Mouse (Mus musculus): Measurements from ENCODE around the gene Pitpnc1.

Gene Pitpnc1

DNA sequence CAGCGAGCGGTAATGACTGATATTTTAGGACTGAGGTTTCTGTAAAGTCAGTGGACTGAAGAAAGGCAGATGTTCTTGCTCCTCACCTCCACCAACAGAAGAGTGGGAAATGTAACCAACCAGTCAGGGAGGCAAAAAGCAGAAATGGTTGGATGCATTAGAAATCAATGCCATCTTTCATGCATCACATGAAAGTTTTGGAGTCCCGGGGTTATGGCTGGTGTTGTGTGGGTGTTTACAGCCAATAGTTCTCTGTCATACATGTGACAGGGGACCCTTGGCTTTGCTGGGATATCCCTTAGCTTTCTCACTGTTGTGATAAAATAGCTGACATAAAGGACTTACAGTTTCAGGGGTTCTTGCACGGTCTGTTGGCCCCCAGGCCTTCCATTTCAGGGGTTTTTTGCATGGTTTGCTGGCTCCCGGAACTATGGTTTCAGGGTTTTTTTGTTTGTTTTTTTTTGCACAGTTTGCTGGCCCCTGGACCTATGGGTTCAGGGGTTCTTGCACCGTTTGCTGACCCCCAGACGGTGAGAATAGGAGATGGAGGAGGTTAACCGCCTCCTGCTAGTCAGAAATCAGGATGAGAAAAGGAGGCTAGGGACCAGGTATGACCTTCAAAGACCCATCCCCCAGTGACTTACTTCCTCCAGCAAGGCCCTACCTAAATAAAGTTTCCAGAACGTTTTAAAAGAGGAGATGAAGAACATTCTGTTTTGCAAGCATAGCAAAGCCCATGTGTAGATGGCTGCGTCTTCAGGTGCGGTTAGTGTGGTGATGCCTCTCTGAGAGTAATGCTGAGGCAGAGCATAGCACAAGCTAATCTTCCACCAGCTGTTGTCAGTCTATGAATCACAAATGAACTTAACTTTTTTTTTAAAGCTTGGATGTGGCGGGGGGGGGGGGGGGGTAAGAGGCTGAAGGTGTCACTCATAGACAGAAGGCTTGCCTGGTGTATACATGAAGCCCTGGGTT is 27.1 kb downstream of the Pitpnc1 start:
- DNase-seq (ENCODE audit: low spot score in 2 of 2): no peak

GRCm38 (mm10) chr11:107441050-107441449 is 29.4 kb downstream of the Pitpnc1 start:
- no peak for DNase-seq (ENCODE audit: low spot score in 2 of 2)

DNA sequence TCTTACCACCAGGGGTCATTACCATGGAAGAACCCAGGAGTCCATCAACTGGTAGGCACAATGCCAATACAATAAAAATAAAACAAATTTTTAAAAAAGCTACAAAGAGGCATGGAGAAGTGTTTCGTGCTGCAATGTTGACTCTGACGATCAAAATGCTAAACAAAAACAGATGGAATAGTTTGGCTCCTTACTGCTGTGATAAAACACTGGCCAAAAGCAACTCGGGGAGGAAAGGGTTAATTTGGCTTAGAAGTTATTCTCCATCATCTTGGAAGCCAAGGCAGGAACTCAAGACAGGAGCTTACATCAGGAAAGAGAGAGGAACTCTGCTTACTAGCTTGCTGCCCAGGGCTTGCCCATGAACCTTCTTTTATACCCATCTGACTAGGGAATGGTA is 32.4 kb downstream of the Pitpnc1 start:
- no peak for DNase-seq (ENCODE audit: low spot score in 2 of 2)

GRCm38 (mm10) chr11:107437723-107438122 is 32.8 kb downstream of the Pitpnc1 start:
- no peak for DNase-seq (ENCODE audit: low spot score in 2 of 2)

GRCm38 (mm10) chr11:107435776-107436449 is 34.6 kb downstream of the Pitpnc1 start:
- DNase-seq (ENCODE audit: low spot score in 2 of 2): no peak

DNA sequence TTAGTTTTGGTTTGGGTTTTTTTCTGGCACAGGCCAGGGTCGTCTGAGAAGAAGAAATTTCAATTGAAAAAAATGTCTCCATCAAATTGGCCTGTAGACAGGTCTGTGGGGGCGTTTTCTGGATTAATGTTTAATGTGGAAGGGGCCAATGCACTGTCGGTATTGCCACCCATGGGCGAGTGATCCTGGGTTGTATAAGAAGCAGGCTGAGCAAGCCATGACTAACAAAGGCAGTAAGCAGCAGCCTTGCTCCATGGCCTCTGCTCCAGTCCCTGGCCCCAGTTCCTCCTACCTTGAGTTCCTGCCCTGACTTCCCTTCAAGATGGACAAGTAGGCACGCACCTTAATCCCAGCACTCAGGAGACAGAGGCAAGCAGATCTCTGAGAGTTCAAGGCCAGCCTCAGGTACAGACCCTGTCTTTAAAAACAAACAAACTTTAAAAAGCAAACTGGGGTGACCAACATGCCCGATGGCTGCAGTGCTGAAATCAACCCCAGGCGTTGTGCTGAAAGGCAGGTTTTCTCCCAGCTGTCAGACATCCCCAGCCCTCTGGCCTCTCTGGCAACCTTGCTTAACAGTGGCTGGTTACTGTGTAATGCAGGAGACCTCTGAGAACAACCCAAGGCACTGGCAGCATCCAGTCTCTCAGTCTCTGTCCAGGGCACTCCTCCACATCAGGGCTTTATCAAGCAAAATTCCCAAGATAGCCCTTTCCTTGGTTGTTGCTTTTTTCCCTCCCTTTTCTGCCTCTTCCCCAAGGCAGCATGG is 39.1 kb downstream of the Pitpnc1 start:
- DNase-seq (ENCODE audit: low spot score in 2 of 2): no peak

DNA sequence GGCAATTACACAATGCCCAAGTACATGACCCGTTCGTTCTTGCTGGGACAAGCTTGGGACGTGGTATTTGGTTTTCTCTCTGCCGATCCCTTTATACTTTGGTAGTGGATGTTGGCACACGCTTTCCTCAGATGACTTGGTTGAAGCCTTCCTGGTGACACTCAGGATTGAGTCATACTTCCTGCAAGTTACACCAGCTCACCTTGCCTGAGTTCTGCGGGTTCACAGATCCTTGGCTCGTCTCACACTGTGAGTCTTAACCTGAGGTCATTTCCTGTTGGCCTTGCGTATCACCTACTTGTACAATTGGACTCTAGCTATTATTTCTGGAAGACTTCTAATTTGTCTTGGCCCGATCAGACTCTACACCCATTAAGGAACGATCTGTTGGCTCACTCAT is 42.5 kb downstream of the Pitpnc1 start:
- DNase-seq (ENCODE audit: low spot score in 2 of 2): no peak

GRCm38 (mm10) chr11:107424176-107424575 is 46.3 kb downstream of the Pitpnc1 start:
- DNase-seq (ENCODE audit: low spot score in 2 of 2): no peak

DNA sequence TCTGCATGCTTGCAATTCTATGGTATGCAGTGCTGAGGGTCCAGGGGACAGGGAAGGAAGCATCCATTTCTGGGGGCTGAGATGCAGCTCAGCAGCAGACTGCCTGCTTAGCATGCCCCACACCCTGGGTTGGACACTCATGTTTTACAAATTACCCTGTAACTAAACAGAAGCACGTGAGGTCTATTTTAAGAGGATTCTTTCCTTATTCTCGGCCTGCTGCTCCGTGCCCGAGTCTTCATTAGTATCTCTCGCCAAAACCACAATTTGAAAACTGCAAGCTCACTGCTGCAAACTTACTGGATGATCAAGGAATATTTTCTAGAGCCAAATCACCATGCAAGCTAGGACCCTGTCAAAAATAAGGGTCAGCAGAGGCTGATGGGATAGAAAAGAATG is 48.1 kb downstream of the Pitpnc1 start:
- no peak for DNase-seq (ENCODE audit: low spot score in 2 of 2)

DNA sequence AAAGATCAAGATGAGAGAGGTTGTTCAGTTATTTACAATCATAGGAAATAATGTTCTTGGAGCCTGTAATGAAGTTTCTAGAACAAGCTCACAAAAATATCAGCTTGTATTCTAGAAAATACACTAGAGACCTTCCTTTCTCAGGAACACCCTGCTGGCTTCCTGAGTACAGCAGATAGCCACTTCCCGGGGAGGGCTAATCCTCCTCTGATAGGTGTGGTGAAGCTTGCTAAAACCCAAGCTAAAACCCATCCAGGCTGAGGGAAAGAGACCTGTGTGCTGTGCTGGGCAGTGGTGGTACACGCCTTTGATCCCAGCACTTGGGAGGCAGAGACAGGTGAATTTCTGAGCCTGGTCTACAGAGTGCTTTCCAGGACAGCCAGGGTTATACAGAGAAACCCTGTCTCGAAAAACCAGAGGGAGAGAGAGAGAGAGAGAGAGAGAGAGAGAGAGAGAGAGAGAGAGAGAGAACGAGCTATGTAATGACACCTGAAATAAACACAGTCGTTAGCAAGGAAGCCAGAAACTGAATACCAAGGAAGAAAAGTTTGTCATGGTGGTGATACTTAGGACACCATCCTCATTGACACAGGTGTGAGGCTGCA is 48.6 kb downstream of the Pitpnc1 start:
- no peak for DNase-seq (ENCODE audit: low spot score in 2 of 2)

DNA sequence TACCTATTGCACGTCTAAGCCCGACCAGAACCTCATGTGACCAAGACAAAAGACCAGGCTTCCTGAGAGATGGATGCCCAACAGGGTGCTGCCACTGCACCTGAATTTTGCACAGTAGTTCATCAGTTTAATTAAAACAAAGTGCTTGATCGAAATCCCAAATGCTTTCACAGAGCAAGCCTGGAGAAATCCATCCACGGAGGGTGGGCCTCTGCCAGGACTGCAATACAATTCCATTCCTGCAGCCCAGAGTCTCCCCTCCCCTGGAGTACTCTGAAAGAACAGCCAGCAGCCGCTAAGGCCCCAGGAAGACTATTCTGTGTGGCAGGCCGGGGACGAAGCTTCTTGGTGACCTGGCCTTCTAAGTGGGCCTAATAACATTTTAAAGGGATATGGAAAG is 50.6 kb downstream of the Pitpnc1 start:
- no peak for DNase-seq (ENCODE audit: low spot score in 2 of 2)

GRCm38 (mm10) chr11:107417041-107417583 is 53.4 kb downstream of the Pitpnc1 start:
- peak in 1 of 2 experiments; percentile 11 for DNase-seq (ENCODE audit: low spot score in 2 of 2)

DNA sequence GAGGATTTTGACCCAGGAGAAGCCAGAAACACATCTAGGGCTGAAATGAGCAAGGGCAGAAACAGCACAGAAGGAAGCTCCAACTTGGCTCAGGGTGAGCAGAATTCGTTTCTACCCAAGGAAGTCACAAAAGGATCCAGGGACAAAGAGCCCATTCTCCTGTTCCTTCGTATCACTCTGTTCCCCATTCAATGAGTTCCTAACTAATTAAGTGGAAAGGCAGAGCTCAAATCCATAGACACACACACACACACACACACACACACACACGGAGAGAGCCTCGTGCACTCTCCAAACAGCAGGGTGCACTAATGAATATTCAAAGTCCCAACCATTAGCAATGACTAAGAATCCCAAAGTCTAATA is 54.0 kb downstream of the Pitpnc1 start:
- DNase-seq (ENCODE audit: low spot score in 2 of 2): peak in 1 of 2 experiments; percentile 14

GRCm38 (mm10) chr11:107415901-107416560 is 54.5 kb downstream of the Pitpnc1 start:
- DNase-seq (ENCODE audit: low spot score in 2 of 2): no peak

DNA sequence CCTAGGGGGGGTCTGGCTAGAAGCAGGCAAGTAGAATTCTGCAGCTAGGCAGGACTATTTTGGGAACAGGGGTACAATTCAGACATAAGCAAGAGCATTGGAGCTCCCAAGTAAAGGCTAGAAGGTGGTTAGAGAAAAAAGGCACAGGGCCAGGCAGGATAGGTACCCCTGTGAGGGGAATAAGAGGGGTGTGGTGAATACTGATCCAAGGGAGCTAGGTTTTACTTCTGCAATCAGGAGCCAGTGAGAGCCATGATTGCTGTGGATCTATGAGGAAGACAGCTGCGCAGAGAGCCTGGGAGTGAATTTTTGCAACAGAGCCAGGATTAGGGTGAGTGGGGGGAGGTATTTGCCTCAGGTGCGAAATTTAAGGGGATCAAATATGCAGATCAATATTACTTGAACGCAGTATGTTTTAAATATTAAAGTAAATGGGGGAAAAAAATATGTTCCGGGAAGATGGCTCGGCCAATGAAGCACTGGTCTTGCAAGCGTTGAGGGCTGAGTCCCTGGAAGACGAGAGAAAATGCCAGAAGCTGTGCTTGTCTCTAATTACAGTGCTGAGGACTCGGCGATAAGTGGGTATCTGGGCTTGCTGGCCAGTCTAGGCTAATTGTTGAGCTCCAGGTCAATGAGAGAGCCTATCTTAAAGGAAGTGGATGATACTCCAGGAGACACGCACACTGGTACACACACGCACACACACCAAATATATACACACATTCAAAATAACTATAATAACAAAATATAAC is 55.3 kb downstream of the Pitpnc1 start:
- no peak for DNase-seq (ENCODE audit: low spot score in 2 of 2)

DNA sequence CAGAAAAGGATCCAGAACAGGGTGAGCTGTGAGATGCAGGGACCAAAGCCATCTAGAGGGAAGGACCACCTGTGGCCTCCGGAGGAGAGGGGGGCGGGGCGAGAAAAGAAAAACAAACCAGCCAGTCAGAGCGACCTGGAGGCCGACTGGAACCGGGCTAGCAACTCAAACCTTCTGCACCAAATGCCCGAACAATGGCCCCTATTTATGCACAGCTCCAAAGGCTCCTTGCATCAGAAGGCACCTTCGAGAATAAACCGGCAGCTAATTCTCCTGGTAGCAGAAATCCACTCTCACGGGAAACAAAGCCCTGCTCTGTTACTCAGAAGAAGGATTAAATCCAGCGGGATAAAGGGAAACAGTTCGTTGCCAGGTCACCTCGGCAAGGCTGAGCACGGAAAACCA is 57.2 kb downstream of the Pitpnc1 start:
- peak; percentile 42 to 54 for DNase-seq (ENCODE audit: low spot score in 2 of 2)

DNA sequence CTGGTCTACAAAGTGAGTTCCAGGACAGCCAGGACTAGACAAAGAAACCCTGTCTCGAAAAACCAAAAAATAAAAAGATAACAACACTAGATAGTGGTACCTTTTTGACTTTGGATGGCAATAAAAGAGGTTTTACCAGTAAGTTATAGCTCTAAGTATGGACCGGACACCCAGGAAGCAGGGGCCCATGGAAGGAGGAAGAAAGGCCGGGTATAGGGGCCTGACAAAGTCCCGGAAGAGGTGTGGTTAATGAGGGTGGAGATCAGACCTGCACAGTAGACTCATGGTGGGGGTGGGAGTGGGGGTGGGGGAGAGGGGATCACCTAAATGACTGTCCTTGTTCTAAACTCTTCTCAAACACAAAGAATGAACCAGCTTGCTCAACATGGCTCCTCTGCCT is 58.4 kb downstream of the Pitpnc1 start:
- no peak for DNase-seq (ENCODE audit: low spot score in 2 of 2)

DNA sequence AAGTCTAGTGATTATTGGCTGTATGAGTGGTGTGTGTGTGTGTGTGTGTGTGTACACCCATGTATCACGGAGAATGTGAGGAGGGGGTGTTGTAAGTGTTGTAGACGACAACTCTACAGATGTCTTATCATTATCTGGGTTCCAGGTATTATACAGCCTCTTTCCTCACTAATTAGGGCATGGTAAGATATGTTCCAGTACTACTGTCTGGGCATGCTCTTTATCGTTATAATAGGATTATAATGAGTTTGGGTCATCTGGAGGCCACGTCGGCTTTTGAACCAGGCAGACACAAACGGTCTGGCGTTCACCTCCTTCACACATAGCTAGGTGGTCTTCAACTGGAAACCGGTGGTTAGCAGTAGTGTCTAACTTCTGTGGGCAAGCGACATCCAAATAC is 58.9 kb downstream of the Pitpnc1 start:
- DNase-seq (ENCODE audit: low spot score in 2 of 2): no peak

- no peak for DNase-seq (ENCODE audit: low spot score in 2 of 2)
These were observed 59.7 kb downstream of the Pitpnc1 start for GRCm38 (mm10) chr11:107410804-107411203.

GRCm38 (mm10) chr11:107410090-107410732 is 60.3 kb downstream of the Pitpnc1 start:
- DNase-seq (ENCODE audit: low spot score in 2 of 2): no peak
